Mouse (Mus musculus): Measurements from ENCODE around the gene Speer4e. TPM values are rescaled to one million over a fixed set of nuclear protein-coding genes. Genes with fewer than 3 reads are reported as not detected.
"Not testable (repeated sequence)": the region's sequence is repeated elsewhere in the genome, so short reads cannot be mapped to it uniquely, and the experiment has no call there.

Gene Speer4e
- total RNA-seq, 1 experiment from 2014 or later: not detected

GRCm38 (mm10) chr5:14914799-14915198 is 23.4 kb downstream of the Speer4e start, which contains the start of gene Gm9758:
Gm9758 (minus strand) TSS chr5:14914899.
- not testable (repeated sequence) for ATAC-seq (replicated peaks in 1 of 2; ENCODE audit: insufficient read depth in 1 of 2, low FRiP score in 2 of 2, low TSS enrichment in 1 of 2, low read depth in 1 of 2, poor library complexity in 2 of 2, severe bottlenecking in 2 of 2)

GRCm38 (mm10) chr5:14914361-14914760 is 23.9 kb downstream of the Speer4e start:
- ATAC-seq (replicated peaks in 1 of 2; ENCODE audit: insufficient read depth in 1 of 2, low FRiP score in 2 of 2, low TSS enrichment in 1 of 2, low read depth in 1 of 2, poor library complexity in 2 of 2, severe bottlenecking in 2 of 2): not testable (repeated sequence)

- ATAC-seq (replicated peaks in 1 of 2; ENCODE audit: insufficient read depth in 1 of 2, low FRiP score in 2 of 2, low TSS enrichment in 1 of 2, low read depth in 1 of 2, poor library complexity in 2 of 2, severe bottlenecking in 2 of 2): not testable (repeated sequence)
Observed at GRCm38 (mm10) chr5:14903539-14903938, 34.7 kb downstream of the Speer4e start.

- no peak for ATAC-seq (replicated peaks in 1 of 2; ENCODE audit: insufficient read depth in 1 of 2, low FRiP score in 2 of 2, low TSS enrichment in 1 of 2, low read depth in 1 of 2, poor library complexity in 2 of 2, severe bottlenecking in 2 of 2)
Observed at GRCm38 (mm10) chr5:14892242-14892641, 46.0 kb downstream of the Speer4e start.

- ATAC-seq (replicated peaks in 1 of 2; ENCODE audit: insufficient read depth in 1 of 2, low FRiP score in 2 of 2, low TSS enrichment in 1 of 2, low read depth in 1 of 2, poor library complexity in 2 of 2, severe bottlenecking in 2 of 2): not testable (repeated sequence)
Observed at GRCm38 (mm10) chr5:14885291-14885690, 52.9 kb downstream of the Speer4e start.

Other genes starting within 250 kb of the Speer4e start
- not detected in 2 replicates for gene Gm9758, start 23.5 kb downstream of the Speer4e start, total RNA-seq (2017)
- not detected in 2 replicates for gene Gm10354, start 40.5 kb upstream of the Speer4e start, total RNA-seq (2017)
- not detected in 2 replicates for gene Gm17019, start 94.6 kb upstream of the Speer4e start, total RNA-seq (2017)